Mouse (Mus musculus) thymus, adult 18-20 months (tissue): ENCODE measurements around the gene Ubl3.

Experiments used
- DNase-seq, 2 experiments: peaks; one replicate each; pipeline ENCODE4 v3.0.0; 2022; ENCODE audit warnings: mixed read lengths in 2 of 2

The Ubl3 gene

DNA sequence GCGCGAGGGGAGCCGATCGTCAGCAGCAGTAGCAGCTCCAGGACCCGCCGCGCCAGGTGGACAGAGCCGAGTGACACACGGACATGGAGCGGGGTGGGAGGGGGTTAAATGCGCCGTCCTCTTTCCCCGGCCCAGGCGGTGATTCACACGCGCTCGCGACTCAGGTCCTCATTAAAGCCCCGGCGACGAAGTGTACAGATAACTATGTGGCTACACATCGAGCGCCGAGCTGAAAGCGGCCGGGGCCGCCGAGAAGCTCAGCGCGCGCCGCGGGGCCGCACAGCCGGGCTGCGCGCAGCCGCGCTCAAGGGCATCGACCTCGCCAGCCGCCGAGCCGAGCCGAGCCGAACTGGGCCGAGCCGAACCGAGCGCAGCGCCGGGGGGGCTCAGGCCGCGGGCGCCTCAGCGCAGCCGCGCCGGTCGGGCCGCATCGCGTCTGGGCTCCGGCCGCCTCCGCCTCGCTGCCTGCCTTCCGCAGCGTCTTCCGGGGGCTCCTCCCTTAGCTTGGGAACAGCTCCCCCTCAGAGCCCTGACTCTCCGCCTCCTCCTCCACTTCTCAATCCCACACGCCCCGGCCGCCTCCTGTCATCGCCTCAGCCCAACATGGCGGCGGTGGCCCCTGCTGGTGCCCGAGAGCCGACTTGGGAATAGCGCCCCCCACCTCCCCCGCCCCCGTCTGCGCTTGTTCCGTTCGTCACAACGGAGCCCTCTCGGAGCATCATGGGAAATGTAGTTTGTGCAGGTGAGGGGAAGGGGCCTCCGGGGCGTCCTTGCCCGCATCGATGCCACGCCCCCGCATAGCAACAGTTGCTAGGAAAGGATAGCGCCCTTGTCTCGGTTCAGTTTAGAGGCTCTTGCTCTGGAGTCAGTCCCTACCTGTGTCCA lies at the start of gene Ubl3:
Gene Ubl3, minus strand, starts transcription at position 603 of the 885 bp plus-strand sequence.
- peak; percentile 85 to 92 for DNase-seq

DNA sequence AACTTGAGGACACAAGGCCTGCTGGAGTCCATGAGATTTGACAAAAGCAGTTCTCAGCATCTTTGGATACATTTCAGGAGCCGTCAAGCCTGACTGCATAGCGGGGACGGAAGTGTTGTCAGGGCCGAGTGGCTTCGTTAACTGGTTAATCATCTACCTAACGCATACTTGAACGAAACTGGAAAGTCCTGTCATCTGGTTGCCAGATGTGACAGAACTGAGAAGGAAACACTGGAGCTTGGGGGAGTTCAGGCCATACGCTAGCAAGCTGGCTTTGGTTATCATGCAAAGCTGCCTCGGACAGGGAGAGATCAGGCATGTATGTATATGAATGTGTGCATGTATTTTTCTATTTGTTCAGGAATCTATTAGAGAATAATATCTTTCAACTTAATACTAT lies 45.8 kb upstream of the Ubl3 start:
- DNase-seq: no peak

DNA sequence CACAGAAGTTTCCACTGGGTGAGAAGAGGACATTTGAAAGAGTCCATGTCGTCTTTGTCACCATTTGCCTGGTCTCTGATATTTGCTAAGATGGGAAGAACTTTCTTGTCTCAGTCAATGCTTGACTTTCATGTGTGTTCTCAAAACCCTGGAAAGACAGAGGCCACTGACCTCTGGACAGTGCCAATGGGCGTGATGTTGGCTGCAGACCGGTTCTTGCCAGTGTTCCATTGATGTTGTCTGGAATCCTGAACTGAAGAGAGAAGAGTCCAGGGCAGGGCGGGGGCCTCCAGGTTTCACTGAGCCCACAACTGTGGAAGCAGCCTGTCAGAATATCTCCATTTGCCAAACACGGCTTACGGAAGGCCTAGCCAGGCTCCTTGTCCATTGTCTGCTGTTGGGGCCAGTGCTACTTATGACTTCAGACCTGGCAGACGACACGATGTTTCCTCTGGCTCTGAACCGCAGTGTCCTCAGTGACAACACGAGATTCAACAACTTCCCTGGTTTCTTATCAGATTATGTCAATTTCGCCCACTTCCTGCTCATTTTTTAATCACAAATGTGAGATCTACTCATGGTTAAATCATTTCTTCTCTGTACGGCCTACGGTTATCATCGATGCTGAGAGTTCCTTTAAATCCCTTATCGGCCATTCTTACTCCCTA lies 43.6 kb upstream of the Ubl3 start:
- no peak for DNase-seq

- no peak for DNase-seq
Measured at GRCm38 (mm10) chr5:148595459-148595751, 42.8 kb upstream of the Ubl3 start.

DNA sequence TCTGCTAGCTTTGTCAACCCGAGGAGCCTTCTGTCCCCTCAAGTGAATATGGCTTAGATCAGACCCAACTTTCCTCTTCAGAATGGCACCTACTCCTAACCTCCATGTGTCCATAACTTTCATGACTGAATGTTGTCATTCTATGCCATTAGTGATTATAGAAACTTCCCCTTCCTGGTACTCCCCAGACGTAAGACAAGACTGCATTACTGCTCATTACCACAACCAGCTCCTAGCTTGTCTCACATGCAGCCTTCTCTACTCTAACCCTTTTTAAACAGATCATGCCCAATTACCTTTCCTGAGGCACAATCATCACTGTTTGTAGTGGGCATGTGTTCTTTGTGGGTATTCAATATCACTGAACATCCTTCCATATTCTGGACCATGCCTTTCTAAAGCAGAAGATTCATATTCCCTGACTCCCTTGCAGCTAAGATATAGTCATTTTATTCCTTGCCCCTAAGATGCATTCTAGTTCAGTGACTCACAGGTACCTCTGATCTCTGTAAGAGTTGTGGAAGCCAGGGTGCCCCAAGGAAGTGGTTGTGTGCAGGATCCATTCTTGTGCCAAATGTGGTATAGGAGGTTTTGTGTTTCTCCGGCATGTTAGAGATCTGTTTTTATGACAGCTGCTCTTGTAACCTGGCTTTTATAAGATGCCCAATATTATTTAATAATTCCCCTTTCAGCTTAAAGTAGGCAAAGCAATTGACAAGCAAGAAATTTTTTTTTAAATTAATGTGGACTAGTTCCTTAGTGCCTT lies 42.3 kb upstream of the Ubl3 start:
- no peak for DNase-seq

DNA sequence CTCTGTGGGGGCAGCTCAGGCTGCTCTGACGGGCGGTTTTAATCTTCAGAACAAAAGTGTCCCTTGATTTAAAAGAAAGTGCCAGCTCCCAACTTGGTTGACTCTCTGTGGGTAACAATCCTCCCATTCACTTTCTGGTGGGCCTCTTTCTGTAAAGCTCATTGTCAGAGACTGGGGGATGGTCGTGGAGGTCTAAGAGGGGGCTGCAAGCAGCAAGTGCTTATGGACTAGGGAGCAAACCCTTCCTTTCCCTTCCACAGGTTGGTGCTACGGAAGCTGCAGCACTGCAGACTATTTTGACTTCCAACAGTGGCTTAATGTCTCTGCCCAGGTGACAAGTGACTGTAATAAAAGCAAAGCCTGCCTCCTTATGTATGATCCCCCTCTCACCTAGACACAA lies 41.0 kb upstream of the Ubl3 start:
- DNase-seq: no peak

DNA sequence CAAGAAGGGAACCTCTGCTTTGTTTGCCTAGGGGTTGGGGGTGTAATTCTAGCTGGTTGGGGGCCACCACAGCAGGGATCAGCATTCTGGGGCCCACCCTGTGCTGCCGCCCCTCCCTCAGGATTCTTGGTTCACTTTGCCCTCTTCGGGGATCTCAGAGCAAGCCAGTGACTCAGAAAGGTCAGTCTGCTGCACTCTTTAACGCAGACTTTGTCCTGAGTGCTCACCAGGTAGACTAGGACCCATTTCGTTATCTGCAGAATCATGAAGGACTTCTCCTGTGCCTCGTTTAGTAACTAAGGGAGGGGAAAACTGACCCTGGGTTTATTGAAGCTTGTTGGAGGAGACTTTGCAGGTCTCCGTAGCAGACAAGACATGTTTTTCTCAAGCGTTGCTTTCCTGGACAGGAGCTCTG lies 38.9 kb upstream of the Ubl3 start:
- DNase-seq: no peak

GRCm38 (mm10) chr5:148590603-148591447 lies 38.2 kb upstream of the Ubl3 start:
- DNase-seq: no peak

DNA sequence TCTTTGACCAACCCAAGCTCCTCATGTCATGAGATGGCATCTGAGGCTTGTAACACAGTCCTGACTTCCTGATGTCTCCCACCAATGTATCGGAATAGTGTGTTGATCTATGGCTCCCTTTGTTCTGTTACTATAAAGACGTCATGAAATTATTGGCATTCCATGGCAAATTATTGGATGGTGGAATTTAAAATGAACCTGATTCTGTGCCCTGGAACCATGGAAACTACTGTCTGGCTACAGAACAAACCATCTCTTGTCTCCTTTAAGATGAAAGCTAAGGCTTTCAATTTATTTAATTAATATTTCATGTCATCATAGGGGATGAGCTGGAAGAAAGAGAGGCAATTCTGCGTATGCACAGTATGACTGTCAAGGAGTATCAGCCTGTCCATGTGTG lies 36.4 kb upstream of the Ubl3 start:
- no peak for DNase-seq

GRCm38 (mm10) chr5:148588142-148588650 lies 35.6 kb upstream of the Ubl3 start:
- DNase-seq: no peak

DNA sequence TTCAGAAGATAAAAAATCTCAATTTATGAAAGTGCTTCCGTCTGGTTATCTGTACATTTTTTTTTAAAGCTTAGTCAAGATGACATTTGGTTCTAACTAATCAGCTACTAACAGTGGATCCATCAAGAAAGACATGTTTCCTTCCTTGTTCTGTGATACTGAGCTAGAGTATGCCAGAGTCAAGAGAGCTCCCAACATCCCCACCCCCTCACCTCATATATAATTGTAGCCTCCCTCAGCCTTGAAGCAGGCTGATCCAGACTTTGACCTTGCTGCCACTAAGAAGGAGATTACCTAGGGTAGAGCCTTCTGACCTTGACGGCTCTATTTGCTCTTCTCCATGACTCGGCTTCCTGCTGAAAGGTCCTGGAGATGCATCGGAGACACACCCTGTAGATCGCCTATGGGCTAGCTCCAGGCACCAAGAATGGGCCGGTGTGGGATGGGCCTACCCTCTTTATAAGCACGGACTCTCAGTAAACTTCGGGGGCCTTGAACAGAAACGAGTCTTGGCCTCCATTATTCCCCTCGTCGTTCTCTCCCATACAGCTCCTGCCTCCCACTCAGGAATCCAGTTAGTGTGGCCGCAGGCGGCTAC lies 27.9 kb upstream of the Ubl3 start:
- DNase-seq: no peak

DNA sequence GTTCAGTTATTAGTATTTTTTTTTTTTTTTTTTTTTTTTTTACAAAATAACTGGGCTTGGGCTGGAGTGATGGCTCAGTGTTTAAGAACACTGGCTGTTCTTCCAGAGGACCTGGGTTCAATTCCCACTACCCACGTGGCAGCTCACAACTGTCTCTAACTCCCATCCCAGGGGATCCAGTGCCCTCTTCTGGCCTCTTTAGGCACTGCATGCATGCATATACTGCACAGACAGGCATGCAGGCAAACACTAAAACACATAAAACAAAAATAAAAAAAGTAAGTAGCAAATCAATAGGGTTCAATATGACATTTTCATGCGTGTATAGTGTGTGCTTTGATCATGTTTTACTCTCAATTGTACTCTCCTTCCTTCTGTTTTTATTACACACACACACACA lies 26.6 kb upstream of the Ubl3 start:
- DNase-seq: no peak

- no peak for DNase-seq
Measured at GRCm38 (mm10) chr5:148578353-148578752, 25.8 kb upstream of the Ubl3 start.

DNA sequence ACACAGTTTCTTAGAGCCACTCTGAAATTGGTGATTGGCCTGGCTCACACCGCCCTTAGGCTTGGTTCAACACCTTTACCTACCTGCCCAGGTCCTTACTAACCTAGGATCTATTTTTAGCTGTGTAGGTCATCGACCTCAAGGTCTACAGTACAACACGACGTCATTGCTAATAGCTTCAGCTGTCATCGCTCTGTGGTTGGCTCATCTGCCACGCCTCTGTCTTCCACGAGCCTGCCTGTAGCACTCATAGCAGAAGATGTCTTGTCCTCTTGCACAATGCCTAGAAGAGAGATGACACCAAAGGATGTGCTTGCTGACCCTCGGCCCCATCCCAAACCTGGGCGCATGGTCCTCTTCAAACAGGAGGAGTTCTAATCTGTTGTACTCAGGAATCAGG lies 24.7 kb upstream of the Ubl3 start:
- DNase-seq: no peak

GRCm38 (mm10) chr5:148575163-148575562 lies 22.6 kb upstream of the Ubl3 start:
- DNase-seq: no peak

GRCm38 (mm10) chr5:148572676-148573075 lies 20.1 kb upstream of the Ubl3 start:
- DNase-seq: no peak

DNA sequence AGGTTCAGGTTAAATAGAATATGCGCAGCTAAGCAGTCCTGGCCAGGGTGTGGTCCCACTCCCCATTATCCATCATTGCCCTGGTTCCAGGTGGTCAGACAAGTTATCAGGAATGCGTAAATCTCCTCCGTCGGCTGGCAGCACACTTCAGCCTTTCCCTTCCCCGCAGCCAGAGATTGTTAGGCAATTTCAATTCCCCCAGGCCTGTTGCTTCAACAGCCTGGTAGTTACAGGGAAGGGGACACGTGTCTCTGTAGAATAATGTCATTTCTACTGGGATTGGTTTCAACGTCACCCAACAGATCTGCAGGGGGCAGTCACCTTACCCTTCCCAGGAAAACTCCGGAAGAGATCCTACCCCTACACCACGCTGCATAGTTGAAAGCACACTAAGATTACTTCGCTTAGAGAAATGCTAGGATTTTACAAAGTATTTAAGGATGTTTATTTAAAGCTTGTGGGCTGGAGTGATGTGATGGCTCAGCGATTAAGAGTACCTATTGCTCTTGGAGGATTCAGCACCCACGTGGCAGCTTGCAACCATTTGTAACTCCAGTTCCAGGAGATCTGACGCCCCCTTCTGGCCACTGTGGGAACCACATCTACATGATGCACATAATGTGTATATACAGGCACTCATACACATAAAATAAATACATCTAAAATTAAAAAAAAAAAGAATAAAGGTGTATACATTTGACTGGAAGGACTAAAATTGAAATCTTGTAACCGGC lies 18.1 kb upstream of the Ubl3 start:
- DNase-seq: no peak

DNA sequence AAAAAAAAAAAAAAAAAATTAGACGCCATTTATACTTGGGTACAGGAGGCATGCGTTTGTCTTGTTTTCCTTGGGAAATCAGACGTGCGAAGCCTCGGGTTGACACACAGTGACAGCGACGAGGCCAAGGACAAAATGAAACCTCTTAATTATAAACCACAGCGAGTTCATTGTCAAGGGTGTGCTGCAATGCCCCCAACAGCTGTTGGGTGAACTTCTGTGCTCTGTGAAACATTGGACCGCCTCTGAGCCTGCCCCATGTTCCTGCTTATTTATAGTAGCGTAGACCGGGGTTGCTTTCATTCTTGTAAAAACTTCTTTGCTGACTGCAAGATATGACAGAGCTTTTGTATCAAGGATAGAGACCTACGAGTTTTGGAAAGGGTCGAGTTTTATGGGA lies 16.9 kb upstream of the Ubl3 start:
- no peak for DNase-seq

DNA sequence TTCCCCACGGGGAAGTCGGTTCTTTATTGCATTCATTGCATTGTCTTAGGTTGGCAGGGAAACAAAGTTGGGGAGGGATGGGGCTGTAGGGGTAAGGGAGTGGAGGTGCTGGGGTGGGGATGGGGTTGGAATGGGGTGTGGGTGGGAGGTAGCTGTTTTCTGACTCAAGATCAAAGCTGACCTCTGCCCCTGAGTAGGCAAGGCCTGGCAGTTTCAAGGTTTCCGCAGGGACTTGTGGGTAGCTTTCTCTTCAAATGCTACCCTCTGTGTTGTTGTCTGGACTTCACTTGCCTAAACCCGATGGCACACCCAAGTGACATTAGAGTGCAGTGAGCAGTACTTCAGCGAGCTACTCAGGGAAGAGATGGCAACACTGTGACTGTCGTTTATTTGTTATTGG lies 13.0 kb upstream of the Ubl3 start:
- DNase-seq: no peak

GRCm38 (mm10) chr5:148564073-148564472 lies 11.5 kb upstream of the Ubl3 start:
- DNase-seq: no peak

DNA sequence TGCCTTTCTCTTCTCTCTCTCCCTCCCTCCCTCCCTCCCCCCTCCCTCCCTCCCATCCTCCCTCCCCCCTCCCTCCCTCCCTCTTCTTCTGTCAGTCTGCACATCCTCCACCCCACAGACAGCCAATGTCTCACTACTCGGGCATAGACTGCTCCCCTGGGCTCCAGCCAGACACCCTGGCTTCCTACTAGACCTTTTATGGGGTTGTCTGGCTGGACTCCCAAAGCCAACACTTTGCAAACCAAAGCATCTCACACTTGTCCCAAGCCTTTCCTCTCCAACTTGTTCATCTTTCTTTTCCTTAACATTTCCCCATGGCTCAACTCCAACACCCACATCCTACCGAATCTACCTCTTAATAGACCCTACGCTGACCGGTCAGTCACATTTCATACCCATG lies 10.7 kb upstream of the Ubl3 start:
- DNase-seq: no peak

DNA sequence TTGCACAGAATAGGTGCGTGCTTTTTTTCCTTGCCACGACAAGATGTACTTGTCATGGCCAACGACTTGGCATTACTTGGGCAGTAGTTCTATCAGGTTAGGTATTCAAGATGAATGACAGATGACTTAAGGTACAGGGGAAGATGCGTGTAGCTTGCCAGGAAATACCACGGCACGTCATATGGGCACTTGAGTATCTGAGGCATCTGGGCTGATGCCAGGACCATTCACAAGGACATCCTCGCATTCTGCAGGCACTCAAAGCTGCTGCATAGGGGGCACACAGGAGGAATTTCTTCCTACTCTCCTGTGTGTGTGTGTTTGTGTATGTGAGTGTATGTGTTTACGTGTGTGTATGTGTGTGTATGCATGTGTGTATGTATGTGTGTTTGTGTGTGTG lies 9.6 kb upstream of the Ubl3 start:
- no peak for DNase-seq
